Mouse (Mus musculus) gastrocnemius, adult 8-10 months (tissue): ENCODE data around the gene Runx2. TPM values are rescaled to one million over a fixed set of nuclear protein-coding genes. Genes with fewer than 3 reads are reported as not detected.

Source experiments
- DNase-seq, 2 experiments: peaks; one replicate each; pipeline ENCODE4 v3.0.0; 2022; ENCODE audit warnings: low spot score in 2 of 2
- total RNA-seq, 4 experiments: library from RNA; stranded (reverse); gene quantifications; 2 replicates each; pipeline ENCODE4 v1.2.4; 2022

Runx2 gene
- under 1 TPM; 0.24 to 0.63 (median 0.42) TPM for total RNA-seq

DNA sequence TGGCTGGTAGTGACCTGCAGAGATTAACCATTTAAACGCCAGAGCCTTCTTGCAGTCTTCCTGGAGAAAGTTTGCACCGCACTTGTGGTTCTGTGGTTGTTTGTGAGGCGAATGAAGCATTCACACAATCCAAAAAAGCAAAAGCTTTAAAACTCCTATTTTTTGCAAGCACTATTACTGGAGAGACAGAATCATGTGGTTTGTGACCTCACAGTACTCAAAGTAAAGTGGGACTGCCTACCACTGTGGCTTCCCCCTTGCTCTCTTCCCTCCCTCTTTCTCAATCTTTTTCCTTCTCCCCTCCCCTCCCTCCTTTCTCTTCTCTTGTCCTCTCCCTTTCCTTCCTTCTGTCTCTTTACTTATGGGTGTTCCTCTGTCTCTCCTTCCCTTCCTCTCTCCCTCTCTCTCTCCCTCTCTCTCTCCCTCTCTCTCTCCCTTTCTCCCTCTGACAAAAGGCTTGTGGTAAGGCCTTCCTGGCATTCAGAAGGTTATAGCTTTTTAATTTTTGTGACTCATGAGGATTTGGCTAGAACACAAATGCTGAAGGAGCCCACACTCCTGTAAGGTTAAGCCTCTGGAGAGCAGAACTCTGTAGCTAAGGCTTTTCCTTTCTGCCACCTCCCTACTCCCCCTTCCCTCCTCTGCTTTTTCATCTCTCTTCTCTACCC lies at the start of gene Runx2:
Gene Runx2, minus strand, starts transcription at position 290 of the 668 bp plus-strand sequence.
- no peak for DNase-seq

DNA sequence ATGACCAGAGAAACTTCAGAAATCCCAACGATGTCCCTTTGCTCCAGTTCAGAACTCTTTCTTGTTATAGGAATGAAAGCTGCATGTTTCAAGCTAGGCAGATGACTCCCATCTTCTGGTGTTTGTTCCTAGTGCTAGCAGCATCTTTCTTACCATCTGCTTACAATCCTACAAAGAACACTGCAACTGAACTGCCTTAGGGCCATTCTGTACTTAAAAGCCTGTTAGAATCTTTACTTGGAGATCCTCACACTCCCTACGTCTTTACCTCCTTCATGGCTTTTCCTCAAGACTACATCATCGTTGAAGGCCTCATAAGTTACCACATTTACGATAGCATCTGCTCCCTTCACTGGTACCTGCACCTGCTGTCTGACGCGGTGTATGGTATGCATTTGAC lies 48.6 kb upstream of the Runx2 start:
- DNase-seq = no peak

DNA sequence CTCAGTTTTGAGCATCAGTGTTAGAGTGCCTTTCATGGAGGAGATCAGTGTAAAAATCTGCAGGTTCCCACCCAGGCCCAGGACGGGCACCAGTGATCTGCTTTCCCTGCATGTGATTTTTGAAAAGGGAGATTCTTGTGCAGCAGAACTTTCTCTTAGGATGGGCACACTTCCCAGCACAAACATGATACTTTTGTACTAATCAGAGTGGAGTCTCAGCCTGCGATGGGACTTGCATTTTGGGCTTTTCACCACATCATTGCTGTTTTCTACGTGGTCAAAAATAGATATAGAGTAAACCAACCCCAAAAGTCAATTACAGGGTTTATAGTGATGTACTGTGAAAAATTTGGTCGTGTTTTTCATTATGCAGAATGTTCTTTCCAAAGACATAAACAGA lies 27.6 kb upstream of the Runx2 start:
- no peak for DNase-seq

DNA sequence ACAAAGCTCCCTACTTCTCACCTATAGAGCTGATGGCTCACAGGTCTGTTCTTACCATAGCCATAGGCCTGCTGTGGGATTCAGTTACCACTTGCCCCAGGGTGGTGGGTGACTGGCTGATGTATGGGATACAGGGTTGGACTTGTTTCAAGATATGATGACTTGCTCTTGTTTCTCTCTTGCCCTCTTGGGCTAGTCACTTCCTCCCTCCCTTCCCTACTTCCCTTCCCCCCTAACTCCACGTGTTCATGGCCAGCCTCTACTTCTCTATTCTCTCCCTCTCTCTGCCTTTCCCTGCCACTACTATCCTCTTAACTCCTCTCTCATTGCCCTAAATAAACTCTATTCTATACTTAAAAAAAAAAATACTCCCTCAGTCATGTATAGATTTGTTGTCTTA lies 16.6 kb upstream of the Runx2 start:
- DNase-seq = no peak

DNA sequence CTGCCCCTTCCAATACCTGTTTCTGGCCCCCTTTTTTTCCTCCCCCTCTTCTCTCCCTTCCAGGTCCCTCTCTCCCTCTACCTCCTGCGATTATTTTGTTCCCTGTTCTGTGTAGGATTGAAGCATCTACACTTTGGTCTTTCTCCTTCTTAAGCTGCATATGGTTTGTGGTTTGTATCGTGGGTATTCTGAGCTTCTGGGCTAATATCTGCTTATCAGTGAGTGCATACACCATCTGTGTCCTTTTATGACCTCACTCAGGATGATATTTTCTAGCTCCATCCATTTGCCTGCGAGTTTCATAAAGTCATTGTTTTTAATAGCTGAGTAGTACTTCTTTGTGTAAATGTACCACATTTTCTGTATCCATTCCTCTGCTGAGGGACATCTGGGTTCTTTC lies 15.0 kb upstream of the Runx2 start:
- no peak for DNase-seq

DNA sequence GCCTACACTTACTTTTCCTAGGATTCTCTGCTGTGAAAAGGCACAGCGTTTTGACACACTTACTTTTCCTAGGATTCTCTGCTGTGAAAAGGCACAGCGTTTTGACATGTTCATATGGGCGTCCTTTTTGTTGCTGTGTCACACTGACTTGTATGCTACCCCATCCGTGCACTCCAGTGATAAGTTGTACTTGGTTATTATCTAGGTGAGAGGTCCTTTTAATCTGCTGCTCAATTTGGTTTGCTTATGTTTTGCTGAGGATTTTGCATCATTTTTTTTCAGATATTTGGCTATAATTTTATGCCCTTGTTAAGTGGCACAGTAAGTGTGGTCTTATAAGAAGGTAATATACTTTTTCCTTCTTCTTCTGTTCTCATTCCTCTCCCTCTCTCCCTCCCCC lies 13.4 kb upstream of the Runx2 start:
- DNase-seq = no peak

DNA sequence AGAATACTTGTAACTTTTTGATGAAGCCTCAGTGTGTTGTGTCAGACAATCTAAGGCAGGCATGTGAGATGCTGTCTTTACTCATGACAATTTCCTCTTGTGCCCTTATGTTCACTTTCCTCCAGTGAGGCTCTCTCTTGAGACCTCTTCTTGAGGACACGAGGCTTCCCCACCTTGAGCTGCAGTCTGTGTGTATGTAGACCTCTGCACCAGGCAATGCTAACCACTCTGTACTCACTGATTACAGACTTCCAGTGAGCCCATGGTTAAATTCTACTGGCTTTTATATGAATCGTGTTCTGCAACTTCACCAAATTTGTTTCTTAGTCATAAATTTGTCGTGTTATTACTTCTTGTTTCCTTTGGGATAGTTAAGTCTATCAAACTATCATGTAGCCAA lies 12.5 kb upstream of the Runx2 start:
- no peak for DNase-seq

DNA sequence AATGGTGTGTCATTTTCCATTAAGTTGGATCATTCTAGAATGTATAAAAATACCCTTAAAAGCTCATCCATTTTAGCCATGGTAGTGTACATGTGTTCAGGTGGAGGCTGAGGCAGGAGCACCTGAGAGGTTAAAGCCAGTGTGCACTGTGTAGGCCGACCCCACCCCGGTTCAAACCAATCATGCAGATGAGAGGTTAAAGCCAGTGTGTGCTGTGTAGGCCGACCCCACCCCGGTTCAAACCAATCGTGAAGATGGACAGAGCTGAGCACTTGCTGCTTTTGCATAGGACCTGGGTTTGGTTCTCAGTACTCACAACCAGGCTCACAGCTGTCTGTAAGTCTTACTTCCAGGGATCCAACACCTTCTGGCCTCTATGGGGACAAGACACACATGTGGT lies 7.3 kb upstream of the Runx2 start:
- no peak for DNase-seq

DNA sequence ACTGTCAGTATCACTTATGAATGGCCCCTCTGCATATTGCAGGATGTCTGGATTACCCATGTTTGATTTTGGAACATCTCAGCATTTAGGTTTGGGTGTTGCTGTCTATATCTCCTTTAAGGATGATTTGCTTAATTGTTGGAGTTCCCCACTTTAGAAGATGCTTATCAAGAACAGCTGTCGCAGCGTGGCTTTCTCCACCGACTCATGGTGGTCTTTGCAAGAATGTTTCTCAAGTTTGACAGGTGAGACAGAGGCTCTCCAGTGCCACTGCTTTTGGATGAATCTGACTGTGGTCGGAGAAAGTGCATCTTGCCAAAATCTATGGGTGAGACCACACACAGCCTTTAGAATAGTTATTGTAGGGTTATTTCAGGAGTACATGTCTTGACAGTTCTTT lies 5.2 kb upstream of the Runx2 start:
- DNase-seq = no peak

DNA sequence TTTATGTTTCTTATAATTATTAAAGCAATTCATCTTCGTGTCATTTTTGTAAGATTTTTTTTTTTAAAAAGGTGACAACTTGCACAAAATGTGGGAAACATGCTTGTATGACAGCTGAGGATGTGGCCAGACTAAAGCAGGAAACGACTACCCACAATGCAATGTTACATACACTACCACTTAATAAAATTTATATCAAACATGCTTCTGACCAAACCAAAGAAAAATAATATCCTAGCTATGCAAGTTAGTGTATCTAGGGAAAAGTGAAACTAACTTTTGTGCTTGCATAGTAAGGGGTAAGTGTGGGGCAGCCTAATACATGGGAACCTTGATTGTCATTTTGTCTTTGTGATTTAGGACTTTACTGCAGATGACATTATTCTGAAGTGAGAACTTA lies 4.2 kb upstream of the Runx2 start:
- no peak for DNase-seq

DNA sequence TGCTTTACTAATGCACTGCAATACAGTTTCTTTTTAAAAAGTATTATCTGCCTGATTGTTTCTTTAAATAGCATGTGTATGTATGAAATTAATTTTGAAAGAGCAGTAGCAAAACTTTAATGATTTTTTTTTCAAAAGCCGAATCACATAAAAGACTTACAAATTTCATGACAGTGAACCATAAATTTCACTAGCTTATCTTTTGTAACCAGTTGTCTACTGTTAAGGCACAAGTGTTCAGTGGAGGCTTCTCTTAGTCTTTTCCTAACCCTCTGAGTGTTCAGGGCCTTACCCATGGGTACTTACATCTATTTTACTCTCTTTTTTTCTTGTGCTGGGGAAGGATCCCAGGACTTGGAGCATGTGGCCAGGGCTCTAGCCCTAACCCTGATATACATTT lies 7.6 kb downstream of the Runx2 start:
- DNase-seq = no peak

DNA sequence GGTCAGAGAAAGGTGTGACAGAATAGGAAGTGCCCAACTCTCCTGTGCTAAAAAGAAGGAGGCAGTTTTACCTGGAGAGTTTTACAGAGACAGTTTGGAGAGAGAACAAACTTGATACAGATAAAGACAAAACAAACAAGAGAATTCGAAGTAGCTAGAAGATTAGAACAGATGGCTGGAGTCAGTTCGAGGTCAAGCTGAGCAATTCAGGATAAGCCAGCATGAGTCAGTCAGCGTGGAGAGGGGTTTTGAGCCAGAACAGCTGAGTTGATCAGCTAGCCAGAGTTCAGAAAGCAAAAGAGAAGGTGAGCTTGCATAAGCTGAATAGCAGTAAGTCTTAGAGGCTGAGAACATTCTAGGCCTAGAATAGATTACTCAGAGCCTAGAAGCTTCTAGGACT lies 17.3 kb downstream of the Runx2 start:
- DNase-seq = no peak

DNA sequence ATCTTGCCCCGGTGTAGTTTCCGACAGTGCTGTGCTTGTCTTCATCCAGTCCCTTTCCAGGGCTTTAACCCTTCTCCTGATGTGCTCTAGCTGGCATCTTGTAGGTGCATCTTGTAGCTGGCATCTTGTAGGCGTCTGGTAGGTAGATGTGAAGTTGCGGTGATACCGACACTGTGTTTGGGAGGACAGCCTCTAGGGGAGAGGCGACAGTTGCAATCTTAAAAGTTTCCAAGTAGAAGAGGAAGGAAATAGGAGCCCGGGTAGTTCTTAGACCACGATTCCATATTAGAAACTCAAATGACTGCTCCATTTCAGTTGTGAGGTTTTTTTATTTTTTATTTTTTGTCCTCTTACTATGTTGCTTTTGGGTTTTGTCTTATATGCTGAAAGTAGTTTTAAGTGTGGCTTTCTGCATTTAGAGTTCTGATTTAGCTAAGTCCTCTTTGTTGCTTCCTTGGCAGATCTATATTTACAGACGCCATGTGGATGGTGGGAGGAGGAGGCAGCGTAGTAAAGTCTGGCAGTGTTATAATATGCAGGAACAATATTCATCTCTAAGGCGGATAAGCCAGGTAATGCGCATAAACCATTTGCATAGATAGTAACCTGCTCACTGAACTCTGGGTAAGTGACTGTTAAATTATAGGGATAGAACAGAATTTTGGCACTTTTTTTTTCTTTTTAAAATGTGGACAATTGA lies 22.2 kb downstream of the Runx2 start:
- DNase-seq = no peak

DNA sequence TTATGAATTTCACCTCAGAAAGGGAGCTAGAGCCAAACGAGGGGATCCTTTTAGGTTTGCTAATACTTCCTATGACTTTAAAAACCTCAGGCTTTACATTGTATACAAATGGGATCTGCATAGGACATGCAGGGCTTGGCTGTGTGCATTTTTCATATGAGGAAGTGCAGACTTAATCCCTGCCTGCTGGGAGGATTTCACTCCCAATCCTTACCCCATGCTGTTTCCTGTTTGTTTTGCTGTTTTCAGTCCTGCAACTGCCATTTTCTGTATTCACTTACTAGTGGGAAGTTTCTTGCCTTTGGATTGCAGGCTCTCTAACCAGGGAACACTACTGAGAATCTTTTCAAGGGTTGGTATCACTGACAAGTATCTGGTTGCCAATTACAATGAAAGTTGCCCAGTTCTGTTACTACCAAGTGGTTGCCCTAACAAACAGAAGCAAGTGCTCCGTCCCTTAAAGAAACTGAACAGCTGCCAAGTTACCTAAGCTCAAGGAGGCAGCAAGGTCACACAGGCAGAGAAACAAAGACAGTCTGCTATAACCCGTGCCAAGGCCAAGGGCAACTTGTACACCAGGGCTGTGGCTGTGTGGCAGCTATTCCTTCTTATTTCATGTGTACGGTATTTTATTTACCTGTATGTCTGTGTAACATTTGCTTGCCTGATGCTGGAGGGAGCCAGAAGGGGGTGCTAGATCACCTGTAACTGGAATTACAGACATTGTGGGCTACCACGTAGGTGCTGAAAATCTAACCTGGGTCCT lies 25.4 kb downstream of the Runx2 start:
- no peak for DNase-seq

DNA sequence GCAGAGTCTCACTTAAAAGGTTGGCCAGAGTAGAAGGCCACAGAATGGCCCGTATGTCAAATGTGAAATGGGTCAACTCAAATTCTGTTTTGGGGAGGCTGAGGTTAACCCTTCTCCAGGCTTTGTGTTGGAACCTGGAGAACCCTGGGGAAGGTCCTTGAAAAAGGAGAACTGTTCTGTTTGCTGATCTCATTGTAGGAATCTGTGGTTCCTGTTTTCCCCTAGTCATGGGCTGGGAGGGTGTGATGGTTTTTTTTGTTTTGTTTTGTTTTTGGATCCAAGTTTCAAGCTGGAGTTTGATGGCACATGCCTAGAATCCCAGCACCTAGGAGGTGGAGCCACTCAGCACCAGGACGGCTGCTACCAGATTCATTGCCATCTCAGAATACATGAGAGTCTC lies 31.5 kb downstream of the Runx2 start:
- no peak for DNase-seq

DNA sequence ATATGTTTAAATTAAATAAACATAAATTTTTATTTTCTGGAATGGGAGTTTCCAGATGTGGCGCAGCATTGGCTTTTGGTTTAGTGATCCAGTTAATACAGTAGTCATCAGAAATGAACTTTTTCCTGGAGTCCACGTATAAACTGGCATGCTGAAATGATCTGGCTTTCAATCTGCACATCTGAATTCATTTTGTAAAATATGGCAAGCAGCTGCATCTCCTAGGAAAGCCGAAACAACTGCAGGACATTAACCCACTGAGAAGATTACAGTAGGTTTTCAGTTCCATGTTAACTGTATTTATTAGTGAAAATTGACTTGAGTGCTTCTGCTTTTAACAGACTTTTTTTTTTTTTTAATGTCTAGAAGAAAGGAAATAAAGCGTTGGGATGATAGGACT lies 32.2 kb downstream of the Runx2 start:
- DNase-seq = no peak

DNA sequence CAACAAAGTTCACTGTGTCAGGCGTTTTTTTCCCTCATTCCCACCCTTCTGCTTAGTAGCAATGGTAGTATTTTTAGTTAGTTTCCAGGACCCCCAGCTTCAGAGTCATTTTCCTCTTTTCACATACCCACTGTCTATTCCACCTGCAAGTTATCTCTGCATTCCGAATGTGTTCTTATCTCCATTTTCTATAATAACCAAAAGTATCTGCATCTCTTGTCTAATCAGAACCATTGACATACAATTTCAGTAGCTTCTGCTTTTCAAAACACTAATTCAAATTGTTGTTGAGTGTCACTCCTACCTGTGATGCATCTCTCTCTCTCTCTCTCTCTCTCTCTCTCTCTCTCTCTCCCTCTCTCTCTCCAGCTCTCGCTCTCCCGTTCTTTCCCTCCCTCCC lies 34.2 kb downstream of the Runx2 start:
- DNase-seq = no peak

DNA sequence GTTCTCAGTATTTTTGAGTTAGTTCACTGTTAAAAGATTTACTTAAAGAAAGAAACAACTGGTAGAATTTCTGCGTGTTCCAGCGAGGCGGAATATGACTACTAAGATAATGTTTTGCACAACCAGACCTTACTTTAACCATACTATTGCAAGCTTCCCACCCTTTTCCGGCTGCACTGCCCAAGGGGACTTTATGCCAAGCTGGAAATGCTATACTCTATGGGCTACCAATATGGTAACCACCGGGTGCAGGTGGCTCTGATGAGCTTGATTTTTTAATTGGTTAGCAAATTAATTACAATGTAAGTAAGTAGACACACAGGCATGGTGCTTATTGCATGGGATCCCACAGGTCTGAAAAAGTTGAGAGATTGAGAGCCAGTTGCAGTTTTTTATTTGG lies 36.5 kb downstream of the Runx2 start:
- no peak for DNase-seq

DNA sequence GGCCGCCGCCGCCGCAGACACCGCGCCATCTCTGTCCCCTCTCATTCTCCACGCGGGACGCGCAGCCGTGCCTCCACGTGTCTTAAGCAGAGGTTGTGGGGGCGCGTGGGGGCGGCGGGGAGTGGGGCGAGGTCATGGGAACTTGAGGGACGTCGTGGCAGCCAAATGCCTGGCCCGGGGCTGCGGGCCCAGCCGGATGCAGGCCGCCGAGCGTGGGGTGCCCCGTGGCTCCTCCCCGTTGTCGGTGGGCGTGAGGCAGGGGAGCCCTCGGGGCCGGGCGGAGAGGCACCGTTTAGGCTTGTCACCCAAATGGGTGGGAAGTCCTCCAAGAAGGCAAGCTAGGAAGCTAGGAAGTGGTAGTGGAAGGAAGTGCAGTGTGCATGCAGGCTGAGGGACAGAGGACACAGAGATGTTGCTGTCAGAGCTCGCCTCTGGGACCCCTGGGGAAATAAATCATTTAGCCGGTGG lies 37.2 kb downstream of the Runx2 start:
- peak; percentile 49 to 59 for DNase-seq

DNA sequence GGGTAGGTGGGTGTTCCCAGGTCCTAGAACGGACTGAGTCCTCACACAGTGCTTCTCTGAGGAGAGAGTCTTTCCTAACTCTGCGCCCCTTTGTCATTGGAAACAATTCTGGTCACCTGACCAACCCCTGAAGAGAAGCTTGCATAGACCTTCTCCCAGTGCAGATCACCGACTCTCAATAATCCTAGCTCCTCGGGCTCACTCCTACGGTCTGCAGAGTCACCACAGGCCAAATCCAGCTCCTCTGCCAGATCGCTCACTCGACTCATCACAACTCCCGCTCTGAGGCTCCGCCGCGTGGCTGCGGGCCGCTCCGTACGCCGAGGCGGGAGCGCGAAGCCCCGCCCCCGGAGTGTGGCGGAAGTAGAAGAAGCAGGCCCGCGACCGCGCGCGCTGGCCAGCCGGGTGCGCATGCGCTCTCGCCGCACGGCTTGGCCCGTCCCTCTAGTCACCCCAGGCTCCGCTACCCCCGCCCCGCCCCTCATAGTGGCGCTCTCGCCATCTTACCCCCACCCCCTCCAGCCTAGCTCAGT lies 37.8 kb downstream of the Runx2 start, which contains the start of gene Supt3:
Gene Supt3, plus strand, starts transcription at position 415 of the 533 bp plus-strand sequence.
- peak; percentile 94 to 96 for DNase-seq

DNA sequence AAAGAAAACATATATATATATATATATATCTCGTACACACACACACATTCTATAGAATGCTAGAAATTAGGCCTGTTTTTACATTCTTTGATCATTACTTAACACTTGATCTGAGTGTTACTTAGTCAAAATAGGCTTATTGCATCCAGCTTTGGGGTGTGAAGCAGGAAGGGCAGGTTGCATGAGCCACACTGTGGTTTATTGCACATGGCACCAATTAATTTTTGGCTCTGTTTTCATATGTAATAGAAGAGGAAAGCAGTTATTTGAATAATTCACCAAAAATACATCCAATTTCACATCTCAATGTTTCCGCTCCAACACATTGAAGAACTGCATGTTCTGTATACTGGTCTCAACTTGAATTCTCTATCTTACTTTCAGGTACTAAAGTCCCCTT lies 42.0 kb downstream of the Runx2 start:
- no peak for DNase-seq

DNA sequence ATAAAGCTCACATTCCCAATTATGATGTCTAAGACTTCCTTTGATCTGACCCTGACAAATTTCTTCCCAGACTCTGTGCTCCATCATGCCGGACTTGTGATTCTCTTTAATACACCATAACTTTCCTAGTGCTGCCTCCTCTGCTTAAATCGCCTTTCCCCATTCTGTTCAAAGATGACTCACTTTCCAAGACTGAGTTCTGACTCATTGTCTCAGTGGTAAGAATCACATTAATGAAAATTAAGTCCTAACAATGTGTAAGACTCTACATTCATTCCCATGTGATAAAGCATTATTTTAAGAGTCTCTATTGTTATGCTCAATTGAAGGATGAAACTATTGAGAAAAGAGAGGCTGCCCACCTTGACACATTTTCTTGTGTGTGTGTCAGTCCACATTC lies 43.7 kb downstream of the Runx2 start:
- no peak for DNase-seq
